Mouse (Mus musculus) embryonic facial prominence, embryonic 11.5 days (tissue): Measurements from ENCODE around the gene Folr2. TPM values are rescaled to one million over a fixed set of nuclear protein-coding genes. Genes with fewer than 3 reads are reported as not detected.

Experiments used
- ATAC-seq: fragments of 200-750 bp; cut with Nextera tagmentation; replicated peaks from 2 replicates; pipeline ENCODE4 v1.8.0; 2017; ENCODE audit warnings: low read depth; ENCODE audit not compliant: insufficient number of reproducible peaks, low FRiP score, low TSS enrichment
- DNase-seq: peaks from one replicate; pipeline ENCODE4 v3.0.0-alpha.2; 2015; ENCODE audit warnings: low spot score
- H3K27ac ChIP-seq: fragments of 300-500 bp; sonication (generic); replicated peaks from 2 replicates; pipeline ENCODE4 v1.5.1; 2014; ENCODE audit warnings: mild to moderate bottlenecking, low read depth, low read length, control low read depth
- H3K27me3 ChIP-seq: fragments of 300-500 bp; sonication (generic); 2 replicates; pipeline ENCODE4 v1.6.1; 2014; ENCODE audit warnings: mild to moderate bottlenecking, low read length, moderate library complexity, mixed read lengths; ENCODE audit not compliant: control insufficient read depth, insufficient read depth
- H3K36me3 ChIP-seq: fragments of 300-500 bp; sonication (generic); replicated peaks from 2 replicates; pipeline ENCODE4 v1.6.1; 2014; ENCODE audit warnings: low read depth, mild to moderate bottlenecking, low read length, moderate library complexity, mixed read lengths; ENCODE audit not compliant: control insufficient read depth, insufficient read depth
- H3K4me1 ChIP-seq: fragments of 300-500 bp; sonication (generic); 2 replicates; pipeline ENCODE4 v1.6.1; 2014; ENCODE audit warnings: low read length, mixed read lengths; ENCODE audit not compliant: control insufficient read depth, insufficient read depth
- H3K4me2 ChIP-seq: fragments of 300-500 bp; sonication (generic); 2 replicates; pipeline ENCODE4 v1.6.1; 2014; ENCODE audit warnings: low read depth, mild to moderate bottlenecking, control low read depth, low read length, moderate library complexity
- H3K4me3 ChIP-seq: fragments of 300-500 bp; sonication (generic); 2 replicates; pipeline ENCODE4 v1.5.1; 2014; ENCODE audit warnings: low read depth, low read length, control low read depth
- H3K9ac ChIP-seq: fragments of 300-500 bp; sonication (generic); replicated peaks from 2 replicates; pipeline ENCODE4 v1.6.1; 2014; ENCODE audit warnings: mild to moderate bottlenecking, control low read depth, low read length
- H3K9me3 ChIP-seq: fragments of 300-500 bp; sonication (generic); replicated peaks from 2 replicates; pipeline ENCODE4 v1.6.1; 2016; ENCODE audit warnings: mild to moderate bottlenecking, low read length, inconsistent platforms, mixed read lengths; ENCODE audit not compliant: control insufficient read depth
- WGBS: fragments of 180-500 bp; shearing (Covaris S2); extraction: QIAGEN DNeasy Blood & Tissue Kit; methylation state at CpG from one replicate; pipeline ENCODE4 v1.1.7; 2014; 5-methylcytosine and 5-hydroxymethylcytosine counted together
- polyA plus RNA-seq: library from polyadenylated mRNA; unstranded; fragments of >200 nt; fragmentation: Nextera tagmentation; extraction: Ambion mirVana; gene quantifications from 2 replicates; pipeline ENCODE4 v1.2.1, GENCODE M21; 2014

The Folr2 gene
- polyA plus RNA-seq, 1 experiment from 2014 or later = not detected

DNA sequence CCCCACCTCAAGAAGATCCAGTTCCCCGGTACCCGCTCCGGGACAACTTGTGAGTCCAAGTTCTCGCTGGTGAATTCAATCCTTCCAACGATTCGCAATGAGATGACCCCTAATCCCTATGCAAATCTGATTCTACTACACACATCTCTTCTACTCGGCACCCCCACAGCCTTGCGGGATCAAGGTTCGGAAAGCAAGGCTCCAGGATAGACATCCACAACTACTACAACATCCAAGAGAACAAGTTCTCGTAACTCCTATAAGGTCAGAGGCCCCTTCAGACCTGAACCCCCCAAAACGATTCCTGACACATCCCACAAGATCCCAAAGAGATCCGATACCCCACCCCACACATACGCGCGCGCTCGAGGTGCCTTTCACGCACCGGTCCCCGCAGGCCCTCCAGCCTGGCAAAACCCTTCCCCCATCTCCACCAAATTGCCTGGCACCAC is 19.8 kb downstream of the Folr2 start:
- Histone ChIP-seq H3K27me3 (no peaks in the 10 kb centered on the region), H3K9ac (peak overlapping the region; percentile 98), H3K36me3 (peaks cover 7% of the 10 kb centered on the region), H3K9me3 (no peaks in the 10 kb centered on the region), H3K4me3 (peak overlapping the region; percentile 88), H3K4me2 (peak overlapping the region; percentile 84), H3K4me1 (peaks cover 5% of the 10 kb centered on the region; the same call in 1 of the 2 replicates), H3K27ac (peak overlapping the region; percentile 95)
- ATAC-seq (no peak), DNase-seq (peak; percentile 42)
- WGBS = 1% methylated on average over 20 of the region's 20 CpGs

- peaks cover 5% of the 10 kb centered on the region; the same call in 1 of the 2 replicates for H3K4me1 ChIP-seq
- ATAC-seq (peak; percentile 29), DNase-seq (peak; percentile 87)
- WGBS = under 1% methylated on average over 60 of the region's 63 CpGs
- H3K4me3 ChIP-seq = peak overlapping the region; percentile 88
- H3K9ac ChIP-seq = peak overlapping the region; percentile 98
- peak overlapping the region; percentile 84 for H3K4me2 ChIP-seq
- H3K36me3 ChIP-seq = peaks cover 11% of the 10 kb centered on the region
- H3K9me3 ChIP-seq = no peaks in the 10 kb centered on the region
- no peaks in the 10 kb centered on the region for H3K27me3 ChIP-seq
- peak overlapping the region; percentile 95 for H3K27ac ChIP-seq
Observed at GRCm38 (mm10) chr7:101836271-101837153, 20.5 kb downstream of the Folr2 start.

- H3K9me3 ChIP-seq = no peaks in the 10 kb centered on the region
- H3K9ac ChIP-seq = peak overlapping the region; percentile 98
- DNase-seq = no peak
- no peak for ATAC-seq
- peaks cover 19% of the 10 kb centered on the region for H3K36me3 ChIP-seq
- no peak overlapping the region; the same call in 1 of the 2 replicates for H3K27ac ChIP-seq
- peak overlapping the region; percentile 88 for H3K4me3 ChIP-seq
- 34% methylated on average over 5 of the region's 5 CpGs for WGBS
- peak overlapping the region; percentile 84 for H3K4me2 ChIP-seq
- no peaks in the 10 kb centered on the region for H3K27me3 ChIP-seq
- peaks cover 5% of the 10 kb centered on the region; the same call in 1 of the 2 replicates for H3K4me1 ChIP-seq
Observed at GRCm38 (mm10) chr7:101835457-101836109, 21.4 kb downstream of the Folr2 start.

DNA sequence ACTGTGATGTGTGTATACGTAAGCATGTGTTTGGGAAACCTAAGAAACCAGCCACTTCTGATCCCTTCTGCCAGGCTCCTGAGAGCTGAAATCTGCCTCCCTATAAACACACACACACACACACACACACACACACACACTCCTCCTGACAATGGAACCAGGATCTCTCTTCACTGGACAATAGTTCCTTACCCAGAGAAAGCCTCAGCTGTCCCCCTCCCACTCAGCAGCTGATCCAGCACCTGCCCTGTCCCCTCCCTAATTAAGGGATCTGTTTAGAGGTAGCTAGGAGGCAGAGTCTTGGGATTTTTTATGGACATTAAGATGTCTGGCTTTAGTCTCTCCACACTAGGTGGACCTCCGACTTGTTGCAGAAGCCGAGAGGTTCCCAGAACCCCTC is 22.1 kb downstream of the Folr2 start:
- H3K27ac ChIP-seq = no peak overlapping the region
- ATAC-seq (no peak), DNase-seq (no peak)
- no peak overlapping the region for H3K9ac ChIP-seq
- H3K9me3 ChIP-seq = no peaks in the 10 kb centered on the region
- H3K36me3 ChIP-seq = peaks cover 22% of the 10 kb centered on the region
- H3K4me2 ChIP-seq = peak overlapping the region; percentile 84
- 58% methylated on average over 3 of the region's 3 CpGs for WGBS
- peaks cover 5% of the 10 kb centered on the region; the same call in 1 of the 2 replicates for H3K4me1 ChIP-seq
- peak overlapping the region; percentile 88 for H3K4me3 ChIP-seq
- H3K27me3 ChIP-seq = no peaks in the 10 kb centered on the region

DNA sequence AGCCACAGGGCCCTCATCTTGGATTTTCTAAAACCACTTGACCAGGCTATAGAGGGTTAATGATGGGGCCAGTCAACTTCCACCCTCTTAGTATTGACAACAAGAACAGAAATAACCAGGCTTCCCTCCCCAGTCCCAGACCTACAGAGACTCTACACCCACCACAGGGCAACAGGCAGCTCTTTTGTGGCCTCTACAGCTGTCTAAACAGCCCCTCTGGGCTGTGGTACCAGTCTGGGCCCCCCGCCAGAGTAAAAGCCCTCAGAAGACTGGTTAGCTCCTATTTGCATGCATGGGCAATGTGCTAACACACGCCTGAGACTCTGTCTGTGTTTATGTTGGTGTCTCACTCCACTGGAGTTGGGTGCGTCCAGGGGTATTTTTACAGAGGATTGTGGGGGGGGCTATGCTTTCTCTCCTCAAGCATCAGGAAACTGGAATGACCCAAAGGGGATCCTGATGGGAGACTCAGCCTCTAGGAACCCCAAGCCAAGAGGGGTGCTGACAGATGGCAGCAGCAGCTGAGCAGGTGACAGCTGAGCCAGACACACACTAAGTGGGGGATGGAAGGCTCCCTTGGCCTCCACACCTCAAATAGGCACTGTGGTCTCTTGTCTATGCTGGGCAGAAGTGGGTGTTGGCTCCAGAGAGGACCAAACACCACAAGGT is 22.9 kb downstream of the Folr2 start:
- H3K4me1 ChIP-seq = peaks cover 5% of the 10 kb centered on the region; the same call in 1 of the 2 replicates
- peaks cover 26% of the 10 kb centered on the region for H3K36me3 ChIP-seq
- no peaks in the 10 kb centered on the region for H3K27me3 ChIP-seq
- H3K4me2 ChIP-seq = no peak overlapping the region; the same call in 1 of the 2 replicates
- WGBS = 63% methylated on average over 3 of the region's 3 CpGs
- ATAC-seq = no peak
- no peak for DNase-seq
- H3K9ac ChIP-seq = no peak overlapping the region
- H3K4me3 ChIP-seq = no peak overlapping the region
- H3K27ac ChIP-seq = no peak overlapping the region
- H3K9me3 ChIP-seq = no peaks in the 10 kb centered on the region

- 64% methylated on average over 5 of the region's 5 CpGs for WGBS
- H3K36me3 ChIP-seq = peaks cover 32% of the 10 kb centered on the region
- DNase-seq (no peak), ATAC-seq (no peak)
- no peak overlapping the region for H3K4me2 ChIP-seq
- no peaks in the 10 kb centered on the region for H3K9me3 ChIP-seq
- H3K27ac ChIP-seq = no peak overlapping the region
- H3K4me1 ChIP-seq = 0 out of 2 replicates have a peak, but pooled peaks cover 2% of the 10 kb centered on the region
- H3K9ac ChIP-seq = no peak overlapping the region
- no peak overlapping the region for H3K4me3 ChIP-seq
- no peaks in the 10 kb centered on the region for H3K27me3 ChIP-seq
Observed at GRCm38 (mm10) chr7:101833352-101833751, 23.6 kb downstream of the Folr2 start.

GRCm38 (mm10) chr7:101832372-101832771 is 24.6 kb downstream of the Folr2 start:
- Histone ChIP-seq H3K4me2 (no peak overlapping the region), H3K4me1 (0 out of 2 replicates have a peak, but pooled peaks cover 2% of the 10 kb centered on the region), H3K9ac (no peak overlapping the region), H3K27ac (no peak overlapping the region), H3K9me3 (no peaks in the 10 kb centered on the region), H3K4me3 (no peak overlapping the region), H3K27me3 (no peaks in the 10 kb centered on the region), H3K36me3 (peaks cover 36% of the 10 kb centered on the region)
- no peak for ATAC-seq
- DNase-seq = no peak
- WGBS = 88% methylated on average over 4 of the region's 4 CpGs
